Mouse (Mus musculus) lung, adult 2 months (tissue): ENCODE data around the gene Commd7. TPM values are rescaled to one million over a fixed set of nuclear protein-coding genes. Genes with fewer than 3 reads are reported as not detected.

ENCODE experiments used
- DNase-seq: peaks from one replicate; pipeline ENCODE4 v3.0.0; 2022
- H3K4me1 ChIP-seq: fragments of 200-500 bp; 2 replicates; pipeline ENCODE4 v1.6.1; 2011; ENCODE audit warnings: low read length; ENCODE audit not compliant: control insufficient read depth, insufficient read depth
- H3K4me3 ChIP-seq: fragments of 200-500 bp; replicated peaks from 2 replicates; pipeline ENCODE3; 2011; ENCODE audit warnings: low read depth, mild to moderate bottlenecking, control low read depth, low read length; ENCODE audit errors: extremely low read depth
- CTCF ChIP-seq: fragments of 200-500 bp; IDR thresholded peaks from 2 replicates; pipeline ENCODE4 v1.5.1; 2011; ENCODE audit warnings: mild to moderate bottlenecking, low read length, control low read depth; ENCODE audit not compliant: insufficient read depth
- POLR2A ChIP-seq: fragments of 200-500 bp; IDR thresholded peaks from 2 replicates; pipeline ENCODE4 v1.6.1; 2011; ENCODE audit warnings: low read depth, mild to moderate bottlenecking, control low read depth, low read length, borderline replicate concordance; ENCODE audit errors: extremely low read depth
- WGBS: fragments of 180-500 bp; shearing (Covaris S2); methylation state at CpG from one replicate; pipeline ENCODE4 v1.1.7; 2018; 5-methylcytosine and 5-hydroxymethylcytosine counted together
- polyA plus RNA-seq: library from polyadenylated mRNA; depleted of rRNA; stranded (reverse); fragments of >200 nt; gene quantifications from 2 replicates; pipeline ENCODE4 v1.2.3, GENCODE M21; 2012; rRNA removed

Gene Commd7
- polyA plus RNA-seq, 1 experiment: 20.5 TPM

GRCm38 (mm10) chr2:153580042-153580441, 52.5 kb downstream of the Commd7 start:
- H3K4me3 ChIP-seq: no peak overlapping the region
- DNase-seq: no peak
- WGBS: 92% methylated on average over 3 of the region's 3 CpGs
- no peaks in the 10 kb centered on the region for H3K4me1 ChIP-seq
- TF ChIP-seq CTCF (no peak), POLR2A (no peak)

- no peaks in the 10 kb centered on the region for H3K4me1 ChIP-seq
- TF ChIP-seq POLR2A: no peak
- no peak for TF ChIP-seq CTCF
- 54% methylated on average over 4 of the region's 4 CpGs for WGBS
- H3K4me3 ChIP-seq: no peak overlapping the region
- no peak for DNase-seq
These were observed 55.5 kb downstream of the Commd7 start for GRCm38 (mm10) chr2:153577122-153577521.

- 60% methylated on average over 3 of the region's 3 CpGs for WGBS
These were observed 56.4 kb downstream of the Commd7 start for GRCm38 (mm10) chr2:153576150-153576549.

DNA sequence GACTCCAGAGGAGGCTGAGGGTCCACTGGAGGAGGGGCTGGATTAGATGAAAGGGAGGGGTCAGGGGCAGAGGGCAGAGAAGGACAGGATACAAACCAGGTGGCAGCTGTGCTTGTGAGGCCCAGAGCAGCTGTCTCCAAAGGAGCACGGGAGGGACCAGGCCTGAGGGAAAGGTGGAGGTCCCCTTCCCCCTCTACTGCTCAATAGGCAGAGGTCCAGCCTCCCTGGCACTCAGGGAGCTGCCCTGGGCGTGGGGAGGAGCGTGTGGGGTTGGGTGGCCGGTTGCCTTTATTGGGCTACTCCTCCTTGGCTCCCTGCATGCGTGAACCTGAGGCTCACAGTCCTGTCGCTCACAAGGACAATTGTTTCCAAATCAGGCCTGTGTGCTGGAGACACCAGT, 57.0 kb downstream of the Commd7 start:
- 53% methylated on average over 6 of the region's 6 CpGs for WGBS

More at GRCm38 (mm10) chr2:153576150-153576549, 56.4 kb downstream of the Commd7 start:
- H3K4me1 ChIP-seq: no peaks in the 10 kb centered on the region
- TF ChIP-seq POLR2A (no peak), CTCF (no peak)
- no peak for DNase-seq
- H3K4me3 ChIP-seq: no peak overlapping the region

DNA sequence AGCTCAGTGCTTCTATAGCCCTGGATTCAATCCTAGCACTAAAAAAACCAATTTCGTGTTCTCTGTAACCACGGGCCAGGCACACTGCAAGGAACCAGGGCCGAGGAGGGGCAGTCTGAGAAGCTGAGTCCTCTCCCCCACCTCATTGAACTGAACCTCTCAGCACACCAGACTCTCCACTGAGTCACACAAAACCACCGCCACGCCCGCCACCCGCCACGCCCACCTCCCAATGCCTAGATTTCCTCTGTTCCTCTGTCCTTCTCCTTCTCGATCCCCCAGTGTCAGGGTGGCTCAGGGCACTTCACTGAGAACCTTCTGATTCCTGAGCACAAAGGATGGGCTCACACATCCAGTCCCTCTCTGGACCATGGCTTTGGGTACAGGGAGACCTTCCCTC, 59.5 kb downstream of the Commd7 start:
- 76% methylated on average over 9 of the region's 9 CpGs for WGBS
- TF ChIP-seq CTCF: no peak
- no peak for TF ChIP-seq POLR2A

More for the DNA sequence above, 57.0 kb downstream of the Commd7 start:
- no peak overlapping the region for H3K4me3 ChIP-seq
- no peaks in the 10 kb centered on the region for H3K4me1 ChIP-seq
- no peak for DNase-seq
- no peak for TF ChIP-seq CTCF
- no peak for TF ChIP-seq POLR2A

DNA sequence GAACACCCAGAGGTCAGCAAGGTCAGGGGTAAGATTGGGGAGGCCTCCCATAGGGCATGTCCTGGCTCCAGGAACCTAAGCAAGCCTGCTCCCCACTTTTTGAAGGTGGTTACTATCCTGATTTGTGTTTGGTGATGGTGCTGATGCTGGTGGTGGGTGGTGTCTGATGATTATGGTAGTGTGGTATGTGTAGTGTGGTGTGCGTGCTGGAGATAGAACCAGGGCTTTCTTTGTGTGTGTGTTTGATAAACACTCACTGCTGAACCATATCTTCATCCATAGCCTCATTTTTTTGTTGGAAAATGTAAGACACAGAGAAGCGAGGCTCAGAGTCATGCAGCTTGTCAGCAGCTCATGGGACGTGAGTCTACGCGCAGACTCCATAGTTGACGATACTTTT, 64.0 kb downstream of the Commd7 start:
- H3K4me1 ChIP-seq: no peaks in the 10 kb centered on the region
- TF ChIP-seq POLR2A (no peak), CTCF (no peak)
- DNase-seq: no peak
- 92% methylated on average over 6 of the region's 6 CpGs for WGBS
- H3K4me3 ChIP-seq: no peak overlapping the region

More for the DNA sequence above, 59.5 kb downstream of the Commd7 start:
- no peak for DNase-seq
- Histone ChIP-seq H3K4me1 (no peaks in the 10 kb centered on the region), H3K4me3 (no peak overlapping the region)

- H3K4me1 ChIP-seq: no peaks in the 10 kb centered on the region
- no peak for DNase-seq
- 70% methylated on average over 4 of the region's 4 CpGs for WGBS
- TF ChIP-seq CTCF: no peak
- no peak for TF ChIP-seq POLR2A
- H3K4me3 ChIP-seq: no peak overlapping the region
These were observed 64.6 kb downstream of the Commd7 start for GRCm38 (mm10) chr2:153568013-153568412.

Other genes with a start within 250 kb of the Commd7 start
- gene 4930404H24Rik, start 140.0 kb downstream of the Commd7 start, polyA plus RNA-seq: not detected in 2 replicates
- 14.7 TPM in 2 replicates for gene Nol4l, start 102.8 kb downstream of the Commd7 start, polyA plus RNA-seq
- 2.0 and 3.3 TPM in 2 replicates for gene Dnmt3b, start 16.7 kb upstream of the Commd7 start, polyA plus RNA-seq
- 0.09 and 0.12 TPM in 2 replicates for gene Dnmt3c, start 63.9 kb upstream of the Commd7 start, polyA plus RNA-seq
- gene Mapre1, start 108.5 kb upstream of the Commd7 start, polyA plus RNA-seq: 7.4 and 11.5 TPM in 2 replicates
- gene Efcab8, start 147.2 kb upstream of the Commd7 start, polyA plus RNA-seq: 0.19 and 0.33 TPM in 2 replicates
- gene Sun5, start 238.3 kb upstream of the Commd7 start, polyA plus RNA-seq: not detected in 2 replicates
- not detected in 2 replicates for gene Bpifb2, start 242.3 kb upstream of the Commd7 start, polyA plus RNA-seq